Mouse (Mus musculus) midbrain, embryonic 12.5 days (tissue): Measurements from ENCODE around the gene Olfr1152. TPM values are rescaled to one million over a fixed set of nuclear protein-coding genes. Genes with fewer than 3 reads are reported as not detected.

Source experiments
- ATAC-seq: fragments of 200-750 bp; cut with Nextera tagmentation; 2 replicates; pipeline ENCODE4 v1.8.0; 2017; ENCODE audit warnings: low read depth, moderate TSS enrichment, moderate library complexity; ENCODE audit not compliant: low FRiP score
- H3K27ac ChIP-seq: fragments of 300-500 bp; sonication (generic); replicated peaks from 2 replicates; pipeline ENCODE4 v1.5.1; 2016; ENCODE audit warnings: mild to moderate bottlenecking
- H3K27me3 ChIP-seq: fragments of 300-500 bp; sonication (generic); 2 replicates; pipeline ENCODE4 v1.6.1; 2016; ENCODE audit warnings: mild to moderate bottlenecking
- H3K36me3 ChIP-seq: fragments of 300-500 bp; sonication (generic); 2 replicates; pipeline ENCODE4 v1.6.1; 2016
- H3K4me1 ChIP-seq: fragments of 300-500 bp; sonication (generic); 2 replicates; pipeline ENCODE4 v1.6.1; 2016
- H3K4me2 ChIP-seq: fragments of 300-500 bp; sonication (generic); replicated peaks from 2 replicates; pipeline ENCODE4 v1.6.1; 2016; ENCODE audit warnings: mild to moderate bottlenecking, moderate library complexity
- H3K4me3 ChIP-seq: fragments of 300-500 bp; sonication (generic); 2 replicates; pipeline ENCODE4 v1.5.1; 2016; ENCODE audit warnings: mild to moderate bottlenecking
- H3K9ac ChIP-seq: fragments of 300-500 bp; sonication (generic); replicated peaks from 2 replicates; pipeline ENCODE4 v1.6.1; 2016; ENCODE audit warnings: mild to moderate bottlenecking, moderate library complexity
- H3K9me3 ChIP-seq: fragments of 300-500 bp; sonication (generic); 2 replicates; pipeline ENCODE4 v1.6.1; 2016; ENCODE audit warnings: mild to moderate bottlenecking
- WGBS: fragments of 180-500 bp; shearing (Covaris S2); methylation state at CpG from one replicate; pipeline ENCODE4 v1.1.7; 2016; 5-methylcytosine and 5-hydroxymethylcytosine counted together
- polyA plus RNA-seq: library from polyadenylated mRNA; unstranded; fragments of >200 nt; fragmentation: Nextera tagmentation; extraction: Ambion mirVana; gene quantifications from 2 replicates; pipeline ENCODE4 v1.2.1, GENCODE M21; 2016

Gene Olfr1152
- not detected in 2 replicates for polyA plus RNA-seq

DNA sequence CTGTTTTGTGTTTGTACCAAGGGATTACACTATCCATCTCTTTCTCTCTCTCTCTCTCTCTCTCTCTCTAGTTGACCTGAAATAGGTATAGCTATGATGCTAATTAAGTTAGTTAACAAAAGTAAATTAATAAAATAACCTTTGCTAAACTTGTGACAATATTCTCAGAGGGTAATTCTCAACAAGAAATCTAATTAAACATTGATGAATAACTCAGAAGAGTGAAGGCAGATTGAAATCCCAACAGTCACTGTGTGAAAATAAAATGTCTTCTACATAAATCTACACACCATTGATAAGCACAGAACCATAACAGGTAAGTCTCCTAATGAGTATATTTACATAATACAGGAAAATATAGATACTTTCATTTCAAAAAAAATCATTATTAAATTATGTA, at the start of gene Olfr1152:
Gene Olfr1152 (plus strand): TSS at position 301 of the 400 bp plus-strand sequence.
- Histone ChIP-seq H3K9me3 (no peaks in the 10 kb centered on the region), H3K36me3 (no peaks in the 10 kb centered on the region), H3K4me1 (no peaks in the 10 kb centered on the region), H3K9ac (no peak within 1 kb of the TSS), H3K27me3 (no peaks in the 10 kb centered on the region), H3K4me2 (no peak within 1 kb of the TSS), H3K4me3 (no peak within 1 kb of the TSS), H3K27ac (no peak within 1 kb of the TSS)
- ATAC-seq: no peak

DNA sequence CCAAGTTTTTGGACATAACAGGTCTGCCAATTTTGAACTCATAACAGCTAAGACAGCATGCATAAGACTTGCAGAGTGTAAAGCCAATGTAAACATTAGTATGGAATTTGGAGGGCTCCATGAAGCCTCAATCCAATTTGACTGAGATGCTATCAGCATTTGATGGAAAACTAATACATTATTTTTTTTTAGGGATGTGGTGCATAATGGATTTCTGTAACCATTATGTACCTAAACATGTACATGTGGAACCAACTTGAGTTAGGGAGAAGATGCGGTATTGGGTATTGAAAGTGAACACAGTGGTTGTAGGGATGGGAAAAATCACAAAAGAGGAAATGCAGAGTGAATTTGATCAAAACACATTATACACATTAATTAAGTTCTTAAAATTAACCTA, 36.1 kb upstream of the Olfr1152 start, which contains the start of gene Olfr1148:
Gene Olfr1148 (plus strand): TSS at position 301 of the 400 bp plus-strand sequence.
- Histone ChIP-seq H3K9me3 (no peaks in the 10 kb centered on the region), H3K36me3 (no peaks in the 10 kb centered on the region), H3K27ac (no peak within 1 kb of the TSS), H3K4me1 (no peaks in the 10 kb centered on the region), H3K4me3 (no peak within 1 kb of the TSS), H3K27me3 (no peaks in the 10 kb centered on the region), H3K9ac (no peak within 1 kb of the TSS), H3K4me2 (no peak within 1 kb of the TSS)
- 87% methylated on average over 1 of the region's 1 CpGs for WGBS
- ATAC-seq: no peak

DNA sequence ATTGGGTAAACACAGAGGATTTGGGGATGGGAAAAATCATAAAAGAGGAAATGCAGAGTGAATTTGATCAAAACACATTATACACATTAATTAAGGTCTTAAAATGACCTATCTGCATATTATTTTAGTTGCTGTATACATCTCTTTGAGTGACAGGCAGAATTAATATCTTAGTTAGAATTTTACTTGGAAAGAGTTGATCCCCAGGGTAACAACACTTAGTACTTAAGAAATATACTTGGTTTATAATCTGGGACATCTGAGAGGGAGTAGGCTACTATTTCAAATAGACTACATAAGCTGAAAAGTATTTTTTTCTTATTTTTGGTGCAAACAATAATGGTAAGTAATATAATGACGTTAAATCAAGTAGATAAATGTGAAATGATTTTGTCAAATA, 22.6 kb upstream of the Olfr1152 start, which contains the start of gene Olfr1150-ps1:
Gene Olfr1150-ps1 (plus strand): TSS at position 301 of the 400 bp plus-strand sequence.
- Histone ChIP-seq H3K4me2 (no peak within 1 kb of the TSS), H3K27ac (no peak within 1 kb of the TSS), H3K36me3 (no peaks in the 10 kb centered on the region), H3K27me3 (no peaks in the 10 kb centered on the region), H3K9ac (no peak within 1 kb of the TSS), H3K9me3 (no peaks in the 10 kb centered on the region), H3K4me1 (no peaks in the 10 kb centered on the region), H3K4me3 (no peak within 1 kb of the TSS)
- WGBS: 77% methylated on average over 1 of the region's 1 CpGs
- no peak for ATAC-seq

GRCm38 (mm10) chr2:87855562-87855961, 10.7 kb upstream of the Olfr1152 start, which contains the start of gene Olfr1151:
TSS of gene Olfr1151 (plus strand) at chr2:87855862.
- H3K4me3 ChIP-seq: no peak within 1 kb of the TSS
- no peaks in the 10 kb centered on the region for H3K4me1 ChIP-seq
- no peaks in the 10 kb centered on the region for H3K9me3 ChIP-seq
- H3K27ac ChIP-seq: no peak within 1 kb of the TSS
- H3K27me3 ChIP-seq: no peaks in the 10 kb centered on the region
- no peaks in the 10 kb centered on the region for H3K36me3 ChIP-seq
- no peak within 1 kb of the TSS for H3K9ac ChIP-seq
- WGBS: 90% methylated on average over 1 of the region's 1 CpGs
- no peak within 1 kb of the TSS for H3K4me2 ChIP-seq
- ATAC-seq: no peak

- H3K9me3 ChIP-seq: no peaks in the 10 kb centered on the region
- H3K9ac ChIP-seq: no peak within 1 kb of the TSS
- H3K36me3 ChIP-seq: no peaks in the 10 kb centered on the region
- H3K4me2 ChIP-seq: no peak within 1 kb of the TSS
- H3K27me3 ChIP-seq: no peaks in the 10 kb centered on the region
- no peak for ATAC-seq
- no peak within 1 kb of the TSS for H3K4me3 ChIP-seq
- 73% methylated on average over 1 of the region's 1 CpGs for WGBS
- no peaks in the 10 kb centered on the region for H3K4me1 ChIP-seq
- H3K27ac ChIP-seq: no peak within 1 kb of the TSS
Measured at GRCm38 (mm10) chr2:87894662-87895061, 28.4 kb downstream of the Olfr1152 start, which contains the start of gene Olfr1153. TSS of gene Olfr1153 (plus strand) at chr2:87894962.

DNA sequence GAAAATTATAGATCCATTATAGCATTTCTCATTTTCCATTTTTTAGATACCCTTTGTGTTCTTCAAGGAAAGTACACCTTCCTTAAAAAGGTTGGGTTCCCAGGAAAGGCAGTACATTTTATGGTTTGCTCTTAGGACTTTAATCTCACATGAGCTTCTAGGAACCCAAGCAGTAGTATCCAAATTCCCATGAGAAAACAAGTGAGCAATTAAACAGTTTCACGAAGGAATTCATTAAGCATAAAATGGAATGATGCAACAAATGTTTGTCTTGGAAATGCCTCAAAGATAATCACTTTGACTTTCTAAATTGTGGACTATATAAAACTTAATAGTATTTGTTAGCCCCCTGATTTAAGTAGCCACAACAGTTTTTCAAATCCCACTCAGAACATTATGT, 38.8 kb downstream of the Olfr1152 start, which contains the start of gene Olfr1154:
Gene Olfr1154 (minus strand): TSS at position 101 of the 400 bp plus-strand sequence.
- 93% methylated on average over 1 of the region's 1 CpGs for WGBS
- Histone ChIP-seq H3K4me2 (no peak within 1 kb of the TSS), H3K9me3 (no peaks in the 10 kb centered on the region), H3K4me3 (no peak within 1 kb of the TSS), H3K9ac (no peak within 1 kb of the TSS), H3K36me3 (no peaks in the 10 kb centered on the region), H3K27me3 (no peaks in the 10 kb centered on the region), H3K27ac (no peak within 1 kb of the TSS), H3K4me1 (no peaks in the 10 kb centered on the region)
- no peak for ATAC-seq

Other genes with a start within 250 kb of the Olfr1152 start
- gene Olfr1131, start 239.4 kb upstream of the Olfr1152 start, polyA plus RNA-seq: not detected in 2 replicates
- not detected in 2 replicates for gene Olfr1132, start 229.0 kb upstream of the Olfr1152 start, polyA plus RNA-seq
- gene Olfr1133, start 219.1 kb upstream of the Olfr1152 start, polyA plus RNA-seq: not detected in 2 replicates
- gene Olfr1134, start 208.0 kb upstream of the Olfr1152 start, polyA plus RNA-seq: not detected in 2 replicates
- gene Olfr1135, start 192.8 kb upstream of the Olfr1152 start, polyA plus RNA-seq: not detected in 2 replicates
- gene Olfr1136, start 172.5 kb upstream of the Olfr1152 start, polyA plus RNA-seq: not detected in 2 replicates
- gene Olfr1137, start 153.3 kb upstream of the Olfr1152 start, polyA plus RNA-seq: not detected in 2 replicates
- not detected in 2 replicates for gene Olfr1138, start 126.5 kb upstream of the Olfr1152 start, polyA plus RNA-seq
- gene Olfr1140, start 122.7 kb upstream of the Olfr1152 start, polyA plus RNA-seq: not detected in 2 replicates
- gene Olfr1141, start 112.5 kb upstream of the Olfr1152 start, polyA plus RNA-seq: not detected in 2 replicates
- gene Olfr152, start 87.0 kb upstream of the Olfr1152 start, polyA plus RNA-seq: not detected in 2 replicates
- gene Olfr1143, start 65.9 kb upstream of the Olfr1152 start, polyA plus RNA-seq: not detected in 2 replicates
- gene Olfr1145, start 56.7 kb upstream of the Olfr1152 start, polyA plus RNA-seq: not detected in 2 replicates
- not detected in 2 replicates for gene Olfr1148, start 36.0 kb upstream of the Olfr1152 start, polyA plus RNA-seq
- not detected in 2 replicates for gene Olfr1150-ps1, start 22.5 kb upstream of the Olfr1152 start, polyA plus RNA-seq
- not detected in 2 replicates for gene Olfr1151, start 10.6 kb upstream of the Olfr1152 start, polyA plus RNA-seq
- not detected in 2 replicates for gene Olfr1153, start 28.5 kb downstream of the Olfr1152 start, polyA plus RNA-seq
- gene Olfr1154, start 38.7 kb downstream of the Olfr1152 start, polyA plus RNA-seq: not detected in 2 replicates
- not detected in 2 replicates for gene Olfr1155, start 78.6 kb downstream of the Olfr1152 start, polyA plus RNA-seq
- not detected in 2 replicates for gene Olfr1156, start 86.6 kb downstream of the Olfr1152 start, polyA plus RNA-seq
- gene Olfr1157, start 101.8 kb downstream of the Olfr1152 start, polyA plus RNA-seq: not detected in 2 replicates
- not detected in 2 replicates for gene Olfr74, start 108.2 kb downstream of the Olfr1152 start, polyA plus RNA-seq
- not detected in 2 replicates for gene Olfr1158, start 123.6 kb downstream of the Olfr1152 start, polyA plus RNA-seq
- not detected in 2 replicates for gene Olfr1160, start 141.8 kb downstream of the Olfr1152 start, polyA plus RNA-seq
- not detected in 2 replicates for gene Olfr1161, start 156.3 kb downstream of the Olfr1152 start, polyA plus RNA-seq
- not detected in 2 replicates for gene Olfr73, start 171.2 kb downstream of the Olfr1152 start, polyA plus RNA-seq
- gene Olfr1162, start 184.6 kb downstream of the Olfr1152 start, polyA plus RNA-seq: not detected in 2 replicates
- not detected in 2 replicates for gene Olfr1163, start 205.3 kb downstream of the Olfr1152 start, polyA plus RNA-seq
- gene Olfr1164, start 227.5 kb downstream of the Olfr1152 start, polyA plus RNA-seq: not detected in 2 replicates